Mouse (Mus musculus) intestine, embryonic 15.5 days (tissue): ENCODE measurements at regions not wholly inside any gene's neighbourhood (a gene's known extent, or its start where the extent isn't known, plus 50 kb on each side); places are given as distances from the start of the nearest gene placed in this dataset.

Experiments
- ATAC-seq: fragments of 200-750 bp; cut with Nextera tagmentation; 2 replicates; pipeline ENCODE4 v1.8.0; 2017; ENCODE audit warnings: moderate TSS enrichment, moderate library complexity
- H3K27ac ChIP-seq: fragments of 300-500 bp; sonication (generic); 2 replicates; pipeline ENCODE4 v1.5.1; 2015; ENCODE audit warnings: mild to moderate bottlenecking, inconsistent platforms
- H3K27me3 ChIP-seq: fragments of 300-500 bp; sonication (generic); replicated peaks from 2 replicates; pipeline ENCODE4 v1.6.1; 2015; ENCODE audit warnings: inconsistent platforms
- H3K36me3 ChIP-seq: fragments of 300-500 bp; sonication (generic); 2 replicates; pipeline ENCODE4 v1.6.1; 2015; ENCODE audit warnings: inconsistent platforms
- H3K4me1 ChIP-seq: fragments of 300-500 bp; sonication (generic); replicated peaks from 2 replicates; pipeline ENCODE4 v1.6.1; 2015; ENCODE audit warnings: inconsistent platforms
- H3K4me2 ChIP-seq: fragments of 300-500 bp; sonication (generic); replicated peaks from 2 replicates; pipeline ENCODE4 v1.6.1; 2015; ENCODE audit warnings: mild to moderate bottlenecking, inconsistent platforms
- H3K4me3 ChIP-seq: fragments of 300-500 bp; sonication (generic); replicated peaks from 2 replicates; pipeline ENCODE4 v1.5.1; 2015; ENCODE audit warnings: inconsistent platforms
- H3K9ac ChIP-seq: fragments of 300-500 bp; sonication (generic); 2 replicates; pipeline ENCODE4 v1.6.1; 2015; ENCODE audit warnings: inconsistent platforms
- H3K9me3 ChIP-seq: fragments of 300-500 bp; sonication (generic); 2 replicates; pipeline ENCODE4 v1.6.1; 2016; ENCODE audit warnings: inconsistent platforms
- WGBS: fragments of 180-500 bp; shearing (Covaris S2); methylation state at CpG from one replicate; pipeline ENCODE4 v1.1.7; 2015; 5-methylcytosine and 5-hydroxymethylcytosine counted together

- H3K27ac ChIP-seq, result no peak overlapping the region
- H3K4me2 ChIP-seq, result peak overlapping the region; percentile 40; the same call in 1 of the 2 replicates
- H3K4me3 ChIP-seq, result no peak overlapping the region
- peak; percentile 61 for ATAC-seq
- no peaks in the 10 kb centered on the region for H3K36me3 ChIP-seq
- no peaks in the 10 kb centered on the region for H3K9me3 ChIP-seq
- no peaks in the 10 kb centered on the region for H3K27me3 ChIP-seq
- WGBS, result 3% methylated on average over 15 of the region's 15 CpGs
- H3K9ac ChIP-seq, result no peak overlapping the region
- H3K4me1 ChIP-seq, result peaks cover 12% of the 10 kb centered on the region; the same call in 1 of the 2 replicates
Observed at GRCm38 (mm10) chr10:21465362-21465761, 88.3 kb downstream of the Aldh8a1 start.

GRCm38 (mm10) chr10:21465806-21466377, 88.8 kb downstream of the Aldh8a1 start:
- Histone ChIP-seq H3K4me1 (peaks cover 10% of the 10 kb centered on the region; the same call in 1 of the 2 replicates), H3K9me3 (no peaks in the 10 kb centered on the region), H3K4me3 (no peak overlapping the region), H3K4me2 (no peak overlapping the region), H3K27me3 (no peaks in the 10 kb centered on the region), H3K9ac (no peak overlapping the region), H3K36me3 (no peaks in the 10 kb centered on the region), H3K27ac (no peak overlapping the region)
- no peak for ATAC-seq
- WGBS, result 60% methylated on average over 7 of the region's 7 CpGs

- H3K27me3 ChIP-seq, result no peaks in the 10 kb centered on the region
- H3K4me2 ChIP-seq, result no peak overlapping the region
- no peak overlapping the region for H3K9ac ChIP-seq
- 0 out of 2 replicates have a peak, but pooled peaks cover 8% of the 10 kb centered on the region for H3K4me1 ChIP-seq
- H3K27ac ChIP-seq, result no peak overlapping the region
- WGBS, result 49% methylated on average over 4 of the region's 4 CpGs
- no peaks in the 10 kb centered on the region for H3K9me3 ChIP-seq
- no peak for ATAC-seq
- no peaks in the 10 kb centered on the region for H3K36me3 ChIP-seq
- no peak overlapping the region for H3K4me3 ChIP-seq
Observed at GRCm38 (mm10) chr10:21467425-21468085, 90.5 kb downstream of the Aldh8a1 start.

- H3K4me3 ChIP-seq, result no peak overlapping the region
- H3K4me1 ChIP-seq, result 0 out of 2 replicates have a peak, but pooled peaks cover 8% of the 10 kb centered on the region
- no peaks in the 10 kb centered on the region for H3K9me3 ChIP-seq
- 81% methylated on average over 10 of the region's 10 CpGs for WGBS
- no peaks in the 10 kb centered on the region for H3K36me3 ChIP-seq
- H3K27ac ChIP-seq, result no peak overlapping the region
- H3K9ac ChIP-seq, result no peak overlapping the region
- ATAC-seq, result no peak
- no peaks in the 10 kb centered on the region for H3K27me3 ChIP-seq
- H3K4me2 ChIP-seq, result no peak overlapping the region
Observed at GRCm38 (mm10) chr10:21468421-21468820, 91.3 kb downstream of the Aldh8a1 start.

GRCm38 (mm10) chr10:21469961-21470360, 92.9 kb downstream of the Aldh8a1 start:
- Histone ChIP-seq H3K4me1 (0 out of 2 replicates have a peak, but pooled peaks cover 8% of the 10 kb centered on the region), H3K27ac (no peak overlapping the region), H3K9ac (no peak overlapping the region), H3K4me3 (no peak overlapping the region), H3K9me3 (no peaks in the 10 kb centered on the region), H3K36me3 (no peaks in the 10 kb centered on the region), H3K4me2 (no peak overlapping the region), H3K27me3 (no peaks in the 10 kb centered on the region)
- WGBS, result 18% methylated on average over 1 of the region's 1 CpGs
- ATAC-seq, result no peak

GRCm38 (mm10) chr10:21470589-21470988, 93.5 kb downstream of the Aldh8a1 start:
- H3K9me3 ChIP-seq, result no peaks in the 10 kb centered on the region
- ATAC-seq, result no peak
- no peak overlapping the region for H3K27ac ChIP-seq
- H3K4me2 ChIP-seq, result no peak overlapping the region
- no peak overlapping the region for H3K4me3 ChIP-seq
- H3K36me3 ChIP-seq, result no peaks in the 10 kb centered on the region
- WGBS, result 72% methylated on average over 20 of the region's 20 CpGs
- no peaks in the 10 kb centered on the region for H3K27me3 ChIP-seq
- 0 out of 2 replicates have a peak, but pooled peaks cover 8% of the 10 kb centered on the region for H3K4me1 ChIP-seq
- H3K9ac ChIP-seq, result no peak overlapping the region

GRCm38 (mm10) chr10:21474242-21474641, 97.2 kb downstream of the Aldh8a1 start:
- Histone ChIP-seq H3K27me3 (no peaks in the 10 kb centered on the region), H3K36me3 (no peaks in the 10 kb centered on the region), H3K9ac (no peak overlapping the region), H3K9me3 (no peaks in the 10 kb centered on the region), H3K4me2 (no peak overlapping the region), H3K4me3 (no peak overlapping the region), H3K4me1 (no peaks in the 10 kb centered on the region), H3K27ac (no peak overlapping the region)
- 74% methylated on average over 7 of the region's 7 CpGs for WGBS
- no peak for ATAC-seq

- H3K9ac ChIP-seq, result no peak overlapping the region
- no peak for ATAC-seq
- 77% methylated on average over 3 of the region's 3 CpGs for WGBS
- no peaks in the 10 kb centered on the region for H3K27me3 ChIP-seq
- H3K4me1 ChIP-seq, result no peaks in the 10 kb centered on the region
- no peaks in the 10 kb centered on the region for H3K36me3 ChIP-seq
- no peak overlapping the region for H3K27ac ChIP-seq
- H3K4me2 ChIP-seq, result no peak overlapping the region
- H3K9me3 ChIP-seq, result no peaks in the 10 kb centered on the region
- H3K4me3 ChIP-seq, result no peak overlapping the region
Observed at GRCm38 (mm10) chr10:21478004-21478403, 100.9 kb downstream of the Aldh8a1 start.

GRCm38 (mm10) chr10:21479403-21479802, 102.3 kb downstream of the Aldh8a1 start:
- Histone ChIP-seq H3K9me3 (no peaks in the 10 kb centered on the region), H3K27ac (no peak overlapping the region), H3K4me3 (no peak overlapping the region), H3K36me3 (no peaks in the 10 kb centered on the region), H3K4me1 (no peaks in the 10 kb centered on the region), H3K4me2 (no peak overlapping the region), H3K27me3 (no peaks in the 10 kb centered on the region), H3K9ac (no peak overlapping the region)
- ATAC-seq, result no peak
- WGBS, result 80% methylated on average over 3 of the region's 3 CpGs

GRCm38 (mm10) chr10:21481255-21481654, 104.2 kb downstream of the Aldh8a1 start:
- Histone ChIP-seq H3K4me2 (no peak overlapping the region), H3K4me1 (no peaks in the 10 kb centered on the region), H3K27me3 (no peaks in the 10 kb centered on the region), H3K4me3 (no peak overlapping the region), H3K36me3 (no peaks in the 10 kb centered on the region), H3K27ac (no peak overlapping the region), H3K9me3 (no peaks in the 10 kb centered on the region), H3K9ac (no peak overlapping the region)
- WGBS, result 78% methylated on average over 3 of the region's 3 CpGs
- ATAC-seq, result no peak

GRCm38 (mm10) chr10:21482055-21482454, 105.0 kb downstream of the Aldh8a1 start:
- Histone ChIP-seq H3K4me1 (no peaks in the 10 kb centered on the region), H3K9me3 (no peaks in the 10 kb centered on the region), H3K4me2 (no peak overlapping the region), H3K36me3 (no peaks in the 10 kb centered on the region), H3K9ac (no peak overlapping the region), H3K27ac (no peak overlapping the region), H3K4me3 (no peak overlapping the region), H3K27me3 (no peaks in the 10 kb centered on the region)
- ATAC-seq, result no peak
- WGBS, result 45% methylated on average over 4 of the region's 4 CpGs

GRCm38 (mm10) chr10:21482659-21483058, 105.6 kb downstream of the Aldh8a1 start:
- Histone ChIP-seq H3K9me3 (no peaks in the 10 kb centered on the region), H3K4me2 (no peak overlapping the region), H3K4me1 (no peaks in the 10 kb centered on the region), H3K27ac (no peak overlapping the region), H3K4me3 (no peak overlapping the region), H3K9ac (no peak overlapping the region), H3K36me3 (no peaks in the 10 kb centered on the region), H3K27me3 (no peaks in the 10 kb centered on the region)
- 80% methylated on average over 9 of the region's 9 CpGs for WGBS
- no peak for ATAC-seq

- WGBS, result 88% methylated on average over 3 of the region's 3 CpGs
- no peak for ATAC-seq
- Histone ChIP-seq H3K27ac (no peak overlapping the region), H3K9ac (no peak overlapping the region), H3K4me3 (no peak overlapping the region), H3K4me2 (no peak overlapping the region), H3K36me3 (no peaks in the 10 kb centered on the region), H3K4me1 (no peaks in the 10 kb centered on the region), H3K9me3 (no peaks in the 10 kb centered on the region), H3K27me3 (no peaks in the 10 kb centered on the region)
Observed at GRCm38 (mm10) chr10:21483373-21483772, 106.3 kb downstream of the Aldh8a1 start.
